Mouse (Mus musculus) heart, postnatal 25 days (tissue): Measurements from ENCODE around the gene Oxsr1. TPM values are rescaled to one million over a fixed set of nuclear protein-coding genes. Genes with fewer than 3 reads are reported as not detected.
"Not testable (repeated sequence)": the region's sequence is repeated elsewhere in the genome, so short reads cannot be mapped to it uniquely, and the experiment has no call there.

Source experiments
- DNase-seq: peaks from one replicate; pipeline ENCODE4 v3.0.0; 2022; ENCODE audit warnings: low spot score
- intact Hi-C: fragments of 180-260 bp; cut with DNase I; formaldehyde crosslinking; loops from one replicate; pipeline ENCODE4 v1.15.1; 2025
- total RNA-seq, 2 experiments: library from RNA; stranded (reverse); gene quantifications; 2 replicates each; pipeline ENCODE4 v1.2.3; 2021

Oxsr1 gene
- total RNA-seq, 2 experiments from 2014 or later, result 43.8 to 44.2 TPM

DNA sequence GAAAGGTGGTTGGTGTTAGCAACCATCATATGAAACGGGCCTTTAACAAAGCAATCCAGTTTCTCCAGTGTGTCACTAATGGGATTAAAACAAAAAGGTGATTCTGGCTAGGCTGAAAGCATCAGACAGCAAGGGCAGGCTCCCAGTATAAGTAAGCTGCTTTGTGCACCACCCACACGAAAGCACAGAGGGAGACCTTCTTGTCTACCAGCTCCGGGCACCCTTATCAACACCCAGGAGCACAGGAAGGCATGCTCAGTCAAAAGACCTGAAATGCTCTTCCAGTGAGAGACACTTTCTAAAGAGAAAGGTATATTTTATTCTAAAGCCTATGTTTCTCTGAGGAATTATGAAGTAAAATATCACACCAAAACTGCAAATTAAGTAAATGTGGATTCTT is 31.4 kb downstream of the Oxsr1 start:
- DNase-seq, result no peak
- intact Hi-C loops, result no loop called here

GRCm38 (mm10) chr9:119280894-119281682 is 41.1 kb downstream of the Oxsr1 start:
- intact Hi-C loops, result no loop called here
- no peak for DNase-seq

DNA sequence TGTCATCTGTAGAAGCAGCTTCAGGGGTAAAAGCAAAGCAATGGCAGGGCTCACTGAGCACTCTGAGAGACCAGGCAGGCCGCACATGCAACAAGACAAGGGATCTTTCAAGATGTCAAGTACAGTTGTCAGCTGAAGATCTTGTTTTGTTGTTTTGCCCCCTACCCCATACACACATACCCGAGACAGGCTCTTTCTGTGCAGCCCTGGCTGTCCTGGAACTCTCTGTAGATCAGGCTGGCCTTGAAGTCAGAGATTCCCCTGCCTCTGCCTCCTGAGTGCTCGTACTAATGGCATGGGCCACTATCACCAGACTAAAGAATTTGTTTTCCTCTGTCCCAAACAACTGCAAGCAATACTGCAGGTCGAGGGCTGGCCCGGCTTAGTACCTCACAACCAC is 44.2 kb downstream of the Oxsr1 start:
- DNase-seq, result no peak
- intact Hi-C loops, result no loop called here

- DNase-seq, result no peak
- intact Hi-C loops, result no loop called here
Observed at GRCm38 (mm10) chr9:119276321-119276720, 45.9 kb downstream of the Oxsr1 start.

GRCm38 (mm10) chr9:119274814-119275213 is 47.4 kb downstream of the Oxsr1 start:
- DNase-seq, intact Hi-C loops: not testable (repeated sequence)

GRCm38 (mm10) chr9:119271496-119271895 is 50.7 kb downstream of the Oxsr1 start:
- intact Hi-C loops, result no loop called here

GRCm38 (mm10) chr9:119268588-119269145 is 53.6 kb downstream of the Oxsr1 start:
- DNase-seq, result no peak
- intact Hi-C loops, result no loop called here

More at GRCm38 (mm10) chr9:119271496-119271895, 50.7 kb downstream of the Oxsr1 start:
- no peak for DNase-seq

- DNase-seq, result no peak
- intact Hi-C loops, result no loop called here
Observed at GRCm38 (mm10) chr9:119268120-119268519, 54.1 kb downstream of the Oxsr1 start.

GRCm38 (mm10) chr9:119266121-119266395 is 56.2 kb downstream of the Oxsr1 start:
- DNase-seq, intact Hi-C loops: not testable (repeated sequence)

- intact Hi-C loops, DNase-seq: not testable (repeated sequence)
Observed at GRCm38 (mm10) chr9:119265373-119266120, 56.7 kb downstream of the Oxsr1 start.

DNA sequence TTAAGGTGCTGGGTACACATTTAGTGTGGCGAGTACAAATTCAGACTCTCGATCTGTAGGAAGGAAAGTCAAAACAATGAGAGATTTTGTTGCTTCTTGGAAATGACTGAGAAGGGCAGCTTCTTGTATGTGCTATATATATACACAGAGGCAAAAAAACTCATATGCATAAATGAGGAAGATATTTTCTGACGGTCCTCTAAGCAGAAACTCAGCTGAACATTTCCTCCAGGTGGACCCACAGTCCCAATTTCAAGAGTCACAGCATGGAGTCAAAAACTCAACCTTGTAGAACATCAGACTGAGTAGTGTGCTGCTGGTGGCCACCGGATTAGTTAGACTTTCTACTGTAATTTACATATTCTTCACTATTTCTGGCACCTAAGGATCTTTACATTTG is 59.2 kb downstream of the Oxsr1 start:
- intact Hi-C loops, result no loop called here

DNA sequence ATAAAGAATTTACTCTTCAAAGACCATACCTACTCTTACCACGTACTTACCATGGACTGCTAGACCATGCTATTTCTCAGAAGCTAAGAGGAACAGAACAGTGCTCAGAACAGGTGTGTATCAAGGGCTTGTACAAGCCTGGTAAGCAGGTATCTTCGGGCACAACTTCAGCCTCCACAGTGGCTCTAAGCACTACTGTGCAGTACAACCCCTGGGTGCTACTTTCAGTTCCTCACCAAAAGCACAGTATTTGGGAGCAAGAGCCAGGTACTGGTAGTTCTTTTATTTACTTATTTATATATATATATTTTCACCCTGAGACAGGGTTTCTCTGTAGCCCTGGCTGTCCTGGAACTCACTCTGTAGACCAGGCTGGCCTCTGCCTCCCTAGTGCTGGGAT is 61.4 kb downstream of the Oxsr1 start:
- no peak for DNase-seq

More for the DNA sequence above, 59.2 kb downstream of the Oxsr1 start:
- no peak for DNase-seq

DNA sequence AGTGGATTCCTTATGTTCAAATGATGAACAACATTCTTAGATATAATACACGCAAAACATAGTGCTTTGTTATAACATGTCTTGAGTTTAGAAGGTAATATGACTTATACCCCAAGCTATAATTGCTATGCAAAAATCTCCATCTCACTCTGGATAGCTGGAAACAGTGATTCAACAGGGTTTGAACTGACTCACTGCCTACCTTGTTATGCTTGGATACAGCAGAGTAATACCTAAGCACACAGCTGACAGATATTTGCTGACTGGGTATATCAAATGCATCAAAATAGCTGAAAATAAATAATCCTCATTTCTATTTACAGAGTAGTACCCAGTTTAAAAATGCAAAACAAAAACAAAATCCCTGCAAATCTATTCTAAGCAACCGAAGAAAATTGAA is 63.4 kb downstream of the Oxsr1 start:
- intact Hi-C loops, result no loop called here
- no peak for DNase-seq

More for the DNA sequence above, 61.4 kb downstream of the Oxsr1 start:
- intact Hi-C loops, result no loop called here

DNA sequence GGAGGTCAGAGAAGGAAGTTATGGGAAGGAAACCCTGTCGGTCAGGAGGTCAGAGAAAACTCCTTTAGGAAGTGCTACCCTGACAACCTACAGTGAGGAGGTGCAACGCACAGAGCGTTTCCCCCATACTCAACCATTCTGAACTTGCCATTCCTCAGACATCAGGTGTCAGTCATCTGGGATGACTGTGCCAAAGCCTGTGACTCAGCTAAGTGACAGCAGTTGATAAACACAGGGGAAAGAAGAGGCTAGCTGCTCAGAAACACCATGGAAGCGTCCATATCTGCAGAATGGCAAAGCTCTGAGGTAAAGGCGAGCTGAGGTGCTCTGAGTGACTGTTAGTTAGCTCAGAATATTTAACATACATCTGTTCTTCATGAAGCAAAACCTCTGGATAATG is 64.1 kb downstream of the Oxsr1 start:
- intact Hi-C loops, result no loop called here
- no peak for DNase-seq

DNA sequence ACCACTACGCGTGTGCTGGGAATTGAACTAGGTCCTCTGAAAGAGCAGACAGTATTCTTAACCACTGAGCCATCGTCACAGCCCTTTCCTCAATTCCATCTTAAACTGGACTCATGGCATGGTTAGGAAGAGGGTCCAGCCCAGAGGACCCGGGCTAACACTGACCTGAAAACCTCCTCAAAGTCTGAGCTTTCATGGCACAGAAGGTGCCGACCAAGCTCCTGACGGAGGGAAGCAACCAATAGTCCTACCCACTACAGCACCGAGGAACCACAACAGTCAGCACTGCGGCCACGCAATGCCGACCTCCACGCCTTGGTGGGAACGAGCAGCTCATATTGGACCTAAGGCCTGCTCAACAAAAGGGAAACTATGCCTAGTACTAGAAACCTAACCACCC is 66.1 kb downstream of the Oxsr1 start:
- DNase-seq, result no peak
- intact Hi-C loops, result no loop called here

- intact Hi-C loops, result no loop called here
- no peak for DNase-seq
Observed at GRCm38 (mm10) chr9:119255096-119255495, 67.1 kb downstream of the Oxsr1 start.

GRCm38 (mm10) chr9:119254187-119254586 is 68.0 kb downstream of the Oxsr1 start:
- intact Hi-C loops, result no loop called here
- DNase-seq, result no peak

- no peak for DNase-seq
- intact Hi-C loops, result loop anchor here (10.0 kb wide), 1 partner anchor 107 kb away; the partner anchor contains the start of gene Xylb
Observed at GRCm38 (mm10) chr9:119247996-119248395, 74.2 kb downstream of the Oxsr1 start.

DNA sequence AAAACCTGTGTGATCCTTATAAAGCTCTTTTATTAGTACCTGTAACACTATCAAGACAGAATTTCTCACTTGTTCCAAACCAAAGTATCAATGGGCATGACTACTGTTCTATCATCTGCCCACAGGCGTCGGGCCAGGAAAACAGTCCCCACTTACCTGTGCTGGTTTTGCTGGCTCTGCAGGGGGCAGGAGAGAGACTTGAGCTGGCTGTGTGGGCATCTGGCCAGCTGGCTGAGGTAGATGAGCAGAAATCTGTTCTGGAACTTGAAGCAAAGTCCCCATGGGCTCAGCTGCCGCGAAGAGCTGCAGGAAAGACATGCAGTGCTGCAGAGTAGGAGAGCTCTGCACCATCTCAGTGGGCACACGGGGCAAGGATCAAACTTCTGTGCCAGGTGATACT is 75.4 kb downstream of the Oxsr1 start:
- intact Hi-C loops, result loop anchor here (10.0 kb wide), 1 partner anchor 108 kb away; the partner anchor contains the start of gene Xylb
- DNase-seq, result no peak

GRCm38 (mm10) chr9:119243981-119244380 is 78.2 kb downstream of the Oxsr1 start:
- no peak for DNase-seq
- intact Hi-C loops, result loop anchor here (10.0 kb wide), 1 partner anchor 111 kb away; the partner anchor contains the start of gene Xylb
